Mouse (Mus musculus) liver, adult 2 months (tissue): ENCODE results near the gene Focad. TPM values are rescaled to one million over a fixed set of nuclear protein-coding genes. Genes with fewer than 3 reads are reported as not detected.

ENCODE experiments used
- DNase-seq: peaks from one replicate; pipeline ENCODE4 v3.0.0-alpha.2; 2011; ENCODE audit warnings: low read depth, low spot score; ENCODE audit errors: extremely low read depth
- H3K27ac ChIP-seq: fragments of 200-500 bp; replicated peaks from 2 replicates; pipeline ENCODE4 v1.5.1; 2012; ENCODE audit warnings: low read depth, mild to moderate bottlenecking, control low read depth, inconsistent platforms, low read length; ENCODE audit not compliant: insufficient read depth
- H3K27me3 ChIP-seq: fragments of 200-500 bp; 2 replicates; pipeline ENCODE4 v1.6.1; 2012; ENCODE audit warnings: mild to moderate bottlenecking, moderate library complexity, low read length, inconsistent platforms; ENCODE audit not compliant: control insufficient read depth, insufficient read depth
- H3K36me3 ChIP-seq: fragments of 200-500 bp; 2 replicates; pipeline ENCODE4 v1.6.1; 2012; ENCODE audit warnings: low read length, inconsistent platforms; ENCODE audit not compliant: control insufficient read depth, insufficient read depth
- H3K4me1 ChIP-seq: fragments of 200-500 bp; 2 replicates; pipeline ENCODE4 v1.6.1; 2011; ENCODE audit warnings: low read length; ENCODE audit not compliant: control insufficient read depth, insufficient read depth
- H3K4me3 ChIP-seq: fragments of 200-500 bp; 2 replicates; pipeline ENCODE4 v1.5.1; 2011; ENCODE audit warnings: low read depth, mild to moderate bottlenecking, control low read depth, low read length, moderate library complexity; ENCODE audit not compliant: insufficient read depth
- H3K79me2 ChIP-seq: fragments of 200-500 bp; 2 replicates; pipeline ENCODE4 v1.6.1; 2012; ENCODE audit warnings: inconsistent platforms, mild to moderate bottlenecking, low read length, moderate library complexity; ENCODE audit not compliant: control insufficient read depth, insufficient read depth
- H3K9ac ChIP-seq: fragments of 200-500 bp; 2 replicates; pipeline ENCODE4 v1.6.1; 2012; ENCODE audit warnings: low read depth, mild to moderate bottlenecking, control low read depth, inconsistent platforms, low read length
- CTCF ChIP-seq: fragments of 200-500 bp; IDR thresholded peaks from 2 replicates; pipeline ENCODE4 v1.5.1; 2011; ENCODE audit warnings: low read depth, low read length, control low read depth
- POLR2A ChIP-seq: fragments of 200-500 bp; IDR thresholded peaks from 2 replicates; pipeline ENCODE4 v1.6.1; 2011; ENCODE audit warnings: low read length, control low read depth; ENCODE audit not compliant: insufficient read depth; ENCODE audit errors: extremely low read depth
- WGBS: fragments of 180-500 bp; shearing (Covaris S2); methylation state at CpG from one replicate; pipeline ENCODE4 v1.1.7; 2018; 5-methylcytosine and 5-hydroxymethylcytosine counted together
- polyA plus RNA-seq: library from polyadenylated mRNA; depleted of rRNA; stranded (reverse); fragments of >200 nt; gene quantifications from 2 replicates; pipeline ENCODE4 v1.2.3, GENCODE M21; 2012
- total RNA-seq: library from RNA; depleted of rRNA; stranded (reverse); fragments of >200 nt; gene quantifications from 2 replicates; pipeline ENCODE4 v1.2.3, GENCODE M21; 2014

Gene Focad
- total and polyA plus RNA-seq, 2 experiments = 6.4 to 11.1 TPM

GRCm38 (mm10) chr4:88276058-88276734 lies 181.8 kb downstream of the Focad start:
- H3K9ac ChIP-seq = no peak overlapping the region
- no peak overlapping the region for H3K4me3 ChIP-seq
- WGBS = 81% methylated on average over 4 of the region's 4 CpGs
- no peaks in the 10 kb centered on the region for H3K79me2 ChIP-seq
- no peaks in the 10 kb centered on the region for H3K27me3 ChIP-seq
- no peak for DNase-seq
- no peak for TF ChIP-seq POLR2A
- no peak for TF ChIP-seq CTCF
- no peak overlapping the region for H3K27ac ChIP-seq
- H3K4me1 ChIP-seq = peaks cover 6% of the 10 kb centered on the region
- no peaks in the 10 kb centered on the region for H3K36me3 ChIP-seq

- no peaks in the 10 kb centered on the region for H3K27me3 ChIP-seq
- 96% methylated on average over 2 of the region's 2 CpGs for WGBS
- no peak overlapping the region for H3K9ac ChIP-seq
- peaks cover 6% of the 10 kb centered on the region for H3K4me1 ChIP-seq
- H3K4me3 ChIP-seq = no peak overlapping the region
- H3K36me3 ChIP-seq = no peaks in the 10 kb centered on the region
- H3K79me2 ChIP-seq = no peaks in the 10 kb centered on the region
- no peak for DNase-seq
- H3K27ac ChIP-seq = no peak overlapping the region
- TF ChIP-seq CTCF = no peak
- no peak for TF ChIP-seq POLR2A
Observed at GRCm38 (mm10) chr4:88278524-88278923, 184.1 kb downstream of the Focad start.

- Histone ChIP-seq H3K79me2 (no peaks in the 10 kb centered on the region), H3K9ac (no peak overlapping the region), H3K36me3 (no peaks in the 10 kb centered on the region), H3K27me3 (no peaks in the 10 kb centered on the region), H3K4me3 (no peak overlapping the region), H3K27ac (no peak overlapping the region), H3K4me1 (peaks cover 3% of the 10 kb centered on the region)
- WGBS = 96% methylated on average over 2 of the region's 2 CpGs
- TF ChIP-seq POLR2A = no peak
- TF ChIP-seq CTCF = no peak
- DNase-seq = no peak
Observed at GRCm38 (mm10) chr4:88280536-88280935, 186.1 kb downstream of the Focad start.

DNA sequence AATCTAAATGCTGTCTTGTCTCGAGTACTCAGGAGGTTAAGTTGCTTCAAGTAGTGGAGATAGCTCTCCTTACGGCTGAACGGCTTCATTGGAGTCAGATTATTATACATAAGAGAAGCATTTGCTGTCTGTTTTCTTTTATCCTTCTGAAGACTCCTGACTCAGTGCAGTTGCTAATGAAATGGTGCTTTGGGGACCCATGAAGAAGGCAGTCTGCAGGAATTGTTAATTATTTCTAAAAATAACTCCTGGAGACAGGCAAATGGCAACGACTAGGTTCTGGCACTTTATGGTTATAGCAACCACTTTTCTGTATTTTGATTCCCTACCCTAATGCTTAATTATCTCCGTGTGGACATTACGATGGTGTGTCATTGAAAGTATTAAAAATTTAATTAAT lies 201.1 kb downstream of the Focad start:
- 90% methylated on average over 6 of the region's 6 CpGs for WGBS
- no peaks in the 10 kb centered on the region for H3K27me3 ChIP-seq

DNA sequence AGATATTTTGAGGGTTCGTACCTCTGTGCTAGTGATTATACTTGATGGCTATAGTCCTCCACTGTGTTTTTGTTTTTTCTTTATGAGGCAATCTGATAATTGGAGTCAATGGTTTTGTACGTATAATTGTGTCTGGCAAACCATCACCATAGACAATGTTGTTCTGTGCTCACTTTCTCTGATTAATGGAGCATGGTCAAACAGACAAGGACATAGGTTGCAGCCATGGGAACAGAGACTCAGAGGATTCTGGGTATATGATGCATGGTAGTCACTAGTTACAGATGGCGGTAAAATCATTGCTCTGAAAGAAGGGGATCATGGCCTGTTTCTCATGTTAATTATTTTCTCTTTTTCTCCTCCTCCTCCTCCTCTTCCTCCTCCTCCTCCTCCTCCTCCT lies 205.1 kb downstream of the Focad start:
- no peaks in the 10 kb centered on the region for H3K4me1 ChIP-seq

More for the DNA sequence above, 201.1 kb downstream of the Focad start:
- no peaks in the 10 kb centered on the region for H3K36me3 ChIP-seq
- H3K27ac ChIP-seq = no peak overlapping the region
- H3K4me3 ChIP-seq = no peak overlapping the region
- no peak for DNase-seq
- H3K79me2 ChIP-seq = no peaks in the 10 kb centered on the region
- H3K9ac ChIP-seq = no peak overlapping the region
- H3K4me1 ChIP-seq = no peaks in the 10 kb centered on the region
- TF ChIP-seq POLR2A = no peak

DNA sequence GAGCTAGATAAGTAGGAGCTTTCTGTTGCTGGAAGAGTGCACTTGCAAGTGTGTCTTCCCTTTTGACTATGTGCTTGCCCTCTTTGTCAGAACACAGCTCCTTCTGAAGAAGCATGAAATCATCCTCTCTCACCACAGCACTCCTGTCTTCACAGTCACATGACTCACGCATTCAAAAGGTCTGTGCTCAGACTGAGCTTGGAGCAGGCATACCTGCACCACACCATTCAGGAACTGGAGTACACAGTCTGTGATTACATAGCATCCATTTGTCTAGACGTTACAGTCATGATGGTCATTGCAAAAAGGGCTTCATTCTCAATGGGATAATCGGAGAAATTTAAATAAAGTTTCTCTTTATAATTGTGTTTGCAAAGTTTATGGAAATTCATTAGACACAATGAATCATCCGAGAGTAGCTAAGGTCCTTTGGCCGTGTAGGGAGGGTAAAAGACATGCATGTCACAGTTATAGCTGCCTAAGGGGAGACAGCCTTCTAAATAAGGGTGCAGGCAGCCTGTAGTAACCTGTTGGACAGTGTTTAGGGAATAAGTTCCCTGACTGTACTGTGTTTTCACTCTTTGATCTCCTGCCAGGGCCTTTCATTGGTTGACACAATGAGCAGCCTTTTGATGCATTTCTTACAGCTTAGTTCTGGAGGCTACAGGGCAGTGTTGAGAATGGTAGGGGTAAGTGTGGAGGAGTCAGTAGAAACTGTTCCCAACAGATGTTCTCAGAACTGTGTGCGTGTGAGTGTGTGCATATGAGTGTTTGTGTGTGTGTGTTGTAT lies 206.6 kb downstream of the Focad start:
- H3K4me3 ChIP-seq = no peak overlapping the region
- no peaks in the 10 kb centered on the region for H3K4me1 ChIP-seq
- H3K27me3 ChIP-seq = no peaks in the 10 kb centered on the region
- DNase-seq = no peak
- H3K9ac ChIP-seq = no peak overlapping the region
- H3K27ac ChIP-seq = no peak overlapping the region
- no peaks in the 10 kb centered on the region for H3K79me2 ChIP-seq
- 84% methylated on average over 6 of the region's 6 CpGs for WGBS
- H3K36me3 ChIP-seq = no peaks in the 10 kb centered on the region; the same call in none of the 2 replicates
- TF ChIP-seq POLR2A = no peak
- TF ChIP-seq CTCF = no peak

More for the DNA sequence above, 205.1 kb downstream of the Focad start:
- Histone ChIP-seq H3K27me3 (no peaks in the 10 kb centered on the region), H3K79me2 (no peaks in the 10 kb centered on the region), H3K4me3 (no peak overlapping the region), H3K9ac (no peak overlapping the region), H3K27ac (no peak overlapping the region), H3K36me3 (no peaks in the 10 kb centered on the region; the same call in none of the 2 replicates)
- DNase-seq = no peak
- TF ChIP-seq CTCF (no peak), POLR2A (no peak)
- 92% methylated on average over 3 of the region's 3 CpGs for WGBS
